Mouse (Mus musculus): ENCODE measurements around the gene Nasp.

Gene Nasp

GRCm38 (mm10) chr4:116635197-116635596, 7.5 kb upstream of the Nasp start:
- DNase-seq (ENCODE audit: low spot score in 2 of 2) = no peak

GRCm38 (mm10) chr4:116627359-116627716, 403 bp downstream of the Nasp start:
- peak; percentile 82 to 85 for DNase-seq (ENCODE audit: low spot score in 2 of 2)

- peak; percentile 42 to 65 for DNase-seq (ENCODE audit: low spot score in 2 of 2)
Observed at GRCm38 (mm10) chr4:116626658-116627358, 933 bp downstream of the Nasp start.

GRCm38 (mm10) chr4:116624831-116625230, 2.9 kb downstream of the Nasp start:
- DNase-seq (ENCODE audit: low spot score in 2 of 2) = no peak

- DNase-seq (ENCODE audit: low spot score in 2 of 2) = no peak
Observed at GRCm38 (mm10) chr4:116615237-116615636, 12.5 kb downstream of the Nasp start.

GRCm38 (mm10) chr4:116612621-116613020, 15.1 kb downstream of the Nasp start:
- DNase-seq (ENCODE audit: low spot score in 2 of 2) = no peak

- peak; percentile 81 to 86 for DNase-seq (ENCODE audit: low spot score in 2 of 2)
Observed at GRCm38 (mm10) chr4:116596978-116597881, 30.5 kb downstream of the Nasp start.

GRCm38 (mm10) chr4:116596379-116596778, 31.4 kb downstream of the Nasp start, which contains the start of gene Ccdc17:
Ccdc17 (plus strand) TSS chr4:116596654.
- no peak for DNase-seq (ENCODE audit: low spot score in 2 of 2)

- no peak for DNase-seq (ENCODE audit: low spot score in 2 of 2)
Observed at GRCm38 (mm10) chr4:116595793-116596192, 31.9 kb downstream of the Nasp start.

GRCm38 (mm10) chr4:116558151-116558882, 69.4 kb downstream of the Nasp start:
- no peak for DNase-seq (ENCODE audit: low spot score in 2 of 2)

- DNase-seq (ENCODE audit: low spot score in 2 of 2) = peak; percentile 95 to 97
Observed at GRCm38 (mm10) chr4:116557306-116558121, 70.2 kb downstream of the Nasp start, which contains the start of gene Gpbp1l1. Gpbp1l1 (plus strand) TSS chr4:116557658.

- DNase-seq (ENCODE audit: low spot score in 2 of 2) = peak; percentile 90 to 93
Observed at GRCm38 (mm10) chr4:116556561-116557305, 71.0 kb downstream of the Nasp start.

- peak; percentile 66 to 78 for DNase-seq (ENCODE audit: low spot score in 2 of 2)
Observed at GRCm38 (mm10) chr4:116555413-116556300, 72.1 kb downstream of the Nasp start, which contains the start of gene Tmem69. Tmem69 (minus strand) TSS chr4:116555936.

GRCm38 (mm10) chr4:116553035-116553434, 74.7 kb downstream of the Nasp start:
- no peak for DNase-seq (ENCODE audit: low spot score in 2 of 2)
